Mouse (Mus musculus): ENCODE results near the gene Carmil2.

DNA sequence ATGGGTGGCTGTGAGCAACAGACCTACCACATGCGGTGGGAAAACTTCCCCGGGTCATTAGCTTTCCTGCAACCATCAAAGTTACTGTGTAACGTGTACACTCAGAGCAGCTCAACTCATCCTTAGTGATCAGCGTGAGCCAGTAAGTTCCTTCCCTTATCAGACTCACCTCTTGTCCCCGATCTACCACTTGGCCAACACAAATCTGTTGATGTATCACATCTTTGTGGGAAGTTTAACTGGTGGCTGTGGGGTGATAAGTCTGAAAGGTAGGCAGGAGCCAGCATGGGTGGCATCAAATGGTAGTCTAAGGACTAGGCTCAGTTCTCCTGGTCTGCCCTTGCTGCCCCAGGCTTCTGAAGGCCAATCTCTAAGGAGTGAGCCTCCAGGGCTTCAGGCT lies 46.1 kb downstream of the Carmil2 start:
- TF ChIP-seq POLR2A (IDR thresholded peaks at IDR 0.05; ENCODE audit: control insufficient read depth, extremely low read depth, insufficient read depth, low read length, poor library complexity) (no peak), CTCF (IDR thresholded peaks at IDR 0.05; ENCODE audit: borderline replicate concordance, control insufficient read depth, extremely low read depth, insufficient read depth, low read length, poor library complexity) (no peak)
